Mouse (Mus musculus) monocyte, adult 5-6 weeks (primary cell): ENCODE results near the gene Gm20604. TPM values are rescaled to one million over a fixed set of nuclear protein-coding genes. Genes with fewer than 3 reads are reported as not detected.

Experiments used
- ATAC-seq: fragments of 153-309, 156-312 bp; replicated peaks from 2 replicates; pipeline ENCODE4 v1.8.0; 2017; ENCODE audit warnings: mild to moderate bottlenecking; ENCODE audit not compliant: low TSS enrichment, insufficient number of reproducible peaks, severe bottlenecking, poor library complexity, low FRiP score
- total RNA-seq: library from RNA; stranded (forward); fragments of 200-1000, 200-491, 200-594 nt; gene quantifications from 3 replicates; pipeline ENCODE4 v1.2.3, GENCODE M21; 2017

The Gm20604 gene
- total RNA-seq, 1 experiment from 2014 or later = 2.5 TPM

DNA sequence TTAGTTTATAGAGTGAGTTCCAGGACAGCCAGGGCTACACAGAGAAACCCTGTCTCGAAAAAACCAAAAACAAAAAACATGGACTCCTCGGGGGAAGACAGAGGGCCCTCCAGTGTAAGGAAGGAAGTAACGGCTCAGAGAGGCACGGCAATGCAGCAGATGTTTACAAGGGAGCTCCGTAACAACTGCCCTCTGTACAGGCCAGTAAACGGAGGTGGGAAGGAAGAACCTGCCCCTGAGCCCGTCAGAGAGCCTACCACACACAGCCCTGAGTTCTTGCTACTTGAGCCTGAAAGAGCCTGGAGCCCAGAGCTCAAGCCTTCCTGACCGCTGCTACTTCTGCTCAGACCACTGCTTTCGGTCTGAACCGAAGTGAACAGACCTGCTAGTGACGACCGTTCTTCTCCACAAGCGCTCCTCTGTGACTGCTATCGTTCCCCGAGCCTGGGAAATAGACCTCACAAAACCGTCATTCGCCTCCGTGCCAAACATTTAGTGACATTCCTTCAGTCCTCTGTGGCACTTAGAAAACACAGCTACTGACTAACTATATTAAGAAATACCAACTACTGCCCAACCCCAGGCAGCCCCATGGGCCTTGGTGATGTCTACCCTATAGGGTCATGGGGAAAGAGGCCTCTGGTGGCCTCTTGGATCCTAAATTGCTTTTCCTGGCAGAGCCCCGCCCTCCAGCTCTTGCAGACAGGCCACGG lies 45.2 kb downstream of the Gm20604 start:
- 0 out of 2 replicates have a peak, but pooled peaks have one; percentile 36 for ATAC-seq

- no peak for ATAC-seq
Observed at GRCm38 (mm10) chr12:102710851-102711375, 47.6 kb downstream of the Gm20604 start.

DNA sequence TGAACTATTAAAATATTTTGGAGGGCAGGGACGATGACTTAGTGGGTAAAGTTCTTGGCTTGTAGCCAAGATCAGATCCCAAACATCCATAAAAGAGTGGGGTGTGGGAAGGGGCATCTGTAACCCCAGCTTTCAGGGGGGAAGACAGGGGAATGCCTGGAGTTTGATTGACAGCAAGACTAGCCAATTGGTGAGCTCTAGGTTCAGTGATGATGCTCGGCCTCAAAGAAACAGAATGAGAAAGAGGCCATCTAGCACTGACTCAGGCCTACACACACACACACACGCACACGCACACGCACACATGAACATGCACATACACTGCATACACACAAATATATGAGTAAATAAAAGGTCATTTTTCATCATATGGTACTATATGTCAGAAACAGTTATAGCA lies 48.6 kb downstream of the Gm20604 start:
- no peak for ATAC-seq

DNA sequence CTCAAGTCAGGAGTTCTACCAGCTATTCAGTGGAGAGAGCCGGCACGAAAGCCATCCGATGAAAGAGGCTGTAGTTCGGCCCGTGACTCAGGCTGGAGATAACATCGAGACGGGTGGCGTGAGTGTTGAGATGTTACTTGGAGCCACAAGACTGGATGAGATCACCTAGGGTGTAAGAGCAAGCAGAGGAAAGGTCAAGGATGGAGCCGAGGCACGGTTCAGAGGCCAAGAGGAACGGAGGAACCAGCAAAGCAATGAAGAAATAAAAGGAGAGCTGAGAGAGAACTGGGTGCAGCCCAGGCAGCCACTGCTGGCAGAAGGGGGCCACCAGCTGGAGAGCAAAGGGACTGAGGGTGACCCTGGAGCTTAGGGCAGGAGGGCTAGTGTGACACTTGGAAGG lies 50.3 kb downstream of the Gm20604 start:
- no peak for ATAC-seq

DNA sequence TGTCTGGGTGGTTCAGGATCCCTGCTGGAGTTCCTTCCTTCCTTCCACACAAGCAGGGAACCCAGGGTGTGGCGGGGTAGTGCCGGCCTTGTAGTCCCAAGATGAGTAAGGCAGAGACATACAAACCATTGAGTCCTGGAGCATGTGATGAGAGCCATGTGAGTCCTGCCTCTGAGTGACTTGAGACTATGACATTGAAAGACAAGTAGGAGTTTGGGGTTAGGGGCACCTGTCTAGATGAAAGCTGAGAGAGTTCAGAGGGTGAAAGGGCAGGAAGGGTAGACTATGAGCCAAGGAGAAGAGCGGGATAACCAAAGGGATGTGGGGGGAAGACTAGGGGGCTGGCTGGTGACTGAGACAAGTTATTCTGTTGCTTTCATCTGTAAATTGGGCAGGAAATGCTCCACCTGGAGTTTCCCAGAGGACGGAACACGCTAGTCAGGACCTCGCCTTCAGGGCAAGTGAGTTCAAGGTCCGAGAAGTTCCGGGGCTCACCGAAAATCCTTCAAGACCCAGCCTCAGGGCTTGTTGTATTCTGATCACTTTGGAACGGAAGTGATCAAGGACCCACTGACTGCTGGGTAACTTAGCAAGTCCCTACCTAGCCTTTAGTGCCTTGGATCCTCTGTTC lies 51.5 kb downstream of the Gm20604 start:
- ATAC-seq = no peak

- ATAC-seq = no peak
Observed at GRCm38 (mm10) chr12:102705906-102706640, 52.4 kb downstream of the Gm20604 start.

GRCm38 (mm10) chr12:102705216-102705871 lies 53.1 kb downstream of the Gm20604 start:
- peak; percentile 79 for ATAC-seq

DNA sequence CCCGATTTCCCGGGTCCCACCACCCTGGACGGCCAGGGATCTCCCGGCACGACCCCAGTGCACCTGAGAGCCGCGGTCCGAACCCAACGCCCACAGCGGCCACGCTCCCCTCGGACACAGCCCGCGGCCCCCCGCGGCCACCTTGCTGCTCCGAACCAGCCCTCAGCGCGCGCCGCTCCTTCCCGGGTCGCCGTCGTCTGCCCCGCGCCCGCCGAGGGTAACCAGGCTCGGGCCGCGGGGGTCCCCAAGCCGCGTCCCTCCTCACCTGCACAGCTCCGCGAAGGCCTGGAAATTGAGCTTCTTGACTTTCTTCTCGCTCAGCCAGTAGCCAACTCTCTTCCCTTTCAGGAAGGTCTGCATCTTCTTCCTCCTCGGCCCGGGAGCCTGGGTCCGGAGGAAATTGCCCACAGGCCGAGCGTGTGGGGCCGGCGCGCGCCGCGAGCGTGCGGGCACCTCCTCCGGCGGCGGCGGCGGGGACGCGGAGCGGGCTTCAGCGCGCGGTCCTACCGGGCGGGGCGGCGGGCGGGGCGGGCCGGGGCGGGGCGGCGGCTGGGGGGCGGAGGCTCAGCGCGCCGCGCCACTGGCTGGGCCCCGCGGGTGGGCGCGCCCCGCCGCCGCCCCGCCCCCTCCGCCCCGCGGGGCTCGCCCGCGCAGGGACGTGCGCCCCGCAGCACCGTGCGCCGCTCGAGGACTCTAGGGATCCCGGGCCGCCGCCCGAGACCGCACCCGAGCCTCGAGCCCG lies 53.8 kb downstream of the Gm20604 start, which contains the start of gene Itpk1:
Gene Itpk1, minus strand, starts transcription at position 474 of the 742 bp plus-strand sequence.
- ATAC-seq = no peak

GRCm38 (mm10) chr12:102703921-102704408 lies 54.5 kb downstream of the Gm20604 start:
- 0 out of 2 replicates have a peak, but pooled peaks have one; percentile 13 for ATAC-seq

GRCm38 (mm10) chr12:102703441-102703840 lies 55.0 kb downstream of the Gm20604 start:
- ATAC-seq = no peak

GRCm38 (mm10) chr12:102703111-102703412 lies 55.4 kb downstream of the Gm20604 start:
- ATAC-seq = no peak

DNA sequence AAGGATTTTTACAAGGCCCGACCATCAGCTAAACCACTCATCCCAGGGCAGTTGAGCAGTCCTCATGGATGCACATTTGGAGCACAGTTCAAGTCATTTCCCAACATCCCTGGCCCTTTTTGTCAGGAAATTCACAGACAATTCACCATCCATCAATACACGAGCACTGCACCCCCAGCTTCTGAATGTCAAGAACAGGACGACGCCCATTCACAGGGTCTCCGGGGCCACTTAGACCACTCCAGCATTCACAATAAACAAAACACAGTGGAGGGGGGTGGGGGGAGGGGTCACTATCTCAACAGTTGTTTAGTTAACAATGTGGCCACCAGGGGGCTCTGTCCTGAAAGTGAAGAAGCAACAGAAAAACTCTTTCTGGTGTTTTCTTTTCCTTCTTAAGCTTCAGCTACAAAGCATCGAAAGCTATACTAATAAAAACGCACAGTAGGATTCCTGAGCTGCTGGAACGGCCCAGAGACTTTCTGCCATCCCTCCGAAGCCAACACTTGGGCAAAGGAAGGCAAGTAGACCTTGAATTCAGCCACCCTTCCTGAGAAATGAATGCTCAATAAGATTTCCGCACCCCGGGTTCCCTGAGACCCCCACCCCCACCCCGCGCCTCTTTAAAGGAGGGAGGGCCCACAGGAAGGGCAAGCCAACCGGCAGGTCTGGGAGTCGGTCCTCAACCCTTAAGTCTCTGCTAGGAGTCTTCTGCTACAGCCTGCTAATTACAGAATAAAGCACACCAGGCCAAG lies 55.9 kb downstream of the Gm20604 start:
- no peak for ATAC-seq

DNA sequence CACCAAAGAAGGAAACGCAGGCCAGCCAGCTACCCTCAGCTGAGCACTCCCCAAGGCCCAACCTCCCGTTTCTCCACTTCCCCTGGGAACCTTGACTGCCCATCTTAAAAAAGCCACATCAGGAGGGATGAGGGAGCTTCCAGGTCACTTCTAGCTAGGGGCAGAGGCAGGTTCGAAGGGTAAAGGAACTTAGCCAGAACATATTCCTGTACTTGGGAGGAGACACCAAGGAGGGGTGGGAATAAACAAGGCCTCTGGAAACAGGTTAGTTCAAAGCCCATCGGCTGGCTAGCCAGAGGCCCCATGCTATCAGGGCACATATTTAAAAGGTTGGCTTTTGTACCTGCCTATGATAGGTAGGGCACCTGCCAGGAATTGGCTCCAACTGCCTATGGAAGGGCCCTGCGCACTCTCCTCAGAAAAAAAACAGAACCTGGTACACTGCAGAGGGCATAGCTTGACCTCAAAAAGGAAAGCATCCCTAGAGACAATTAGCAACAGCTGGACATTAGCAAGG lies 56.7 kb downstream of the Gm20604 start:
- no peak for ATAC-seq

DNA sequence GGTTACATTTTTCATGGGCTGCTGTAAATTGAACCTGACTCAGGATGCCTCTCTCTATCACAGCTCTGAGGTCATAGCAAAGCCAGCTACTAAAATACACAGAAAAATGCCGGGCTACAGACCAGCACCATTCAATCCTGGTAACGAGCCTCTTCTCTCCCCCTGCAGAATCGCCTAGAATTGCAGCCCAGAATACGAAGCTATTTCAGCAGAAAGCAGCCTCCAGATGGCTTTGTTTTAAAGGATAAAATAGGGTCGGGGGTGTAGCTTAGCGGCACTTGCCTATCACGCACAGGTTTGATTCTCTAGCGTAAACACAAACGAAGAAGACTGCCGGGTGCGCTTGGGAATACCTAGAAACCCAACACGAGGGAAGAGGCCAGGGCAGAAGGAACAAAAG lies 58.0 kb downstream of the Gm20604 start:
- no peak for ATAC-seq

- no peak for ATAC-seq
Observed at GRCm38 (mm10) chr12:102699156-102699555, 59.3 kb downstream of the Gm20604 start.

DNA sequence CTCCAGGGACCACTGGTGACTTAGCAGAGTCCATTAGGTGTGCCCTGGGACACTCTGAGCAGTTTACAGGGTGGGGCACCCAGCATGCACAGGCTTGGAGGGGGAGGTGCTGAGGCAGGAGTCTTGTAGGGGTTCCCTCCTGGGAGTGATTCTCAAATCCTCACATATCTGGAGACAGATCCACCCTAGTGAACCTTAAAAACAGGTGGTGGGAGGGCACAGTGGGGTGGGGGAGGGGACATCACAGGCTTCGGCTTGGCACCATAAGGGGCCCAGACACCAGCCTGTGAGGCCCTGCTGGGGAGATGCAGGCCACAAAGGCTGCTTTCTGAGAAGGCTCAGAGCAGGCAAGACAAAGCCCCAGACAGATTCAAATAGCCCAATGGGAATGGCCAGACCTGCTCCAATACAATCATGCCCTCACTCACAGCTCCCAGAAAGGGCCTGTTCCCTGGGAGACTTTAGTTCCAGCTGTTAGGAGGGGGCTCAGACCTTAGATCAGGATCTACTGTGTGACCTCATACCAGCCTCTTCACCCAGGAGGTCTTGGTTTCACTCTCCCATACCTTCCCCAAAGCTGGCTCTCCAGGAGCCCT lies 60.3 kb downstream of the Gm20604 start:
- no peak for ATAC-seq

GRCm38 (mm10) chr12:102697381-102697780 lies 61.1 kb downstream of the Gm20604 start:
- ATAC-seq = no peak
